Mouse (Mus musculus) MEL (cell line): Measurements from ENCODE around the gene Map7. TPM values are rescaled to one million over a fixed set of nuclear protein-coding genes. Genes with fewer than 3 reads are reported as not detected.

ENCODE experiments used
- DNase-seq: peaks from one replicate; pipeline ENCODE4 v3.0.0; 2011; ENCODE audit warnings: low read depth, low spot score
- H3K27ac ChIP-seq: 2 replicates; pipeline ENCODE4 v1.5.1; 2012; ENCODE audit warnings: low read depth, mild to moderate bottlenecking, control low read depth, low read length, moderate library complexity; ENCODE audit not compliant: control insufficient read depth
- H3K27me3 ChIP-seq, 2 experiments: fragments of 150-350 bp in 1 of 2; sonication (generic) in 1 of 2; 2 replicates each; pipeline ENCODE4 v1.6.1; 2012; ENCODE audit warnings: low read length in 2 of 2, mild to moderate bottlenecking in 2 of 2, improper control_type of control experiment in 1 of 2, moderate library complexity in 1 of 2; ENCODE audit not compliant: insufficient read depth in 2 of 2, control insufficient read depth in 1 of 2
- H3K36me3 ChIP-seq, 2 experiments: 2 replicates each; pipeline ENCODE4 v1.6.1; 2012 to 2014; ENCODE audit warnings: low read length in 2 of 2, improper control_type of control experiment in 1 of 2, inconsistent platforms in 1 of 2, mild to moderate bottlenecking in 1 of 2; ENCODE audit not compliant: insufficient read depth in 2 of 2, control insufficient read depth in 1 of 2
- H3K4me1 ChIP-seq, 2 experiments: fragments of 150-350 bp in 1 of 2; sonication (generic) in 1 of 2; 2 replicates each; pipeline ENCODE4 v1.6.1; 2012; ENCODE audit warnings: low read length in 2 of 2, improper control_type of control experiment in 1 of 2, mild to moderate bottlenecking in 1 of 2; ENCODE audit not compliant: insufficient read depth in 2 of 2, control insufficient read depth in 1 of 2
- H3K4me3 ChIP-seq, 2 experiments: fragments of 150-350 bp in 1 of 2; sonication (generic) in 1 of 2; 2 replicates each; pipeline ENCODE4 v1.5.1; 2012; ENCODE audit warnings: low read depth in 2 of 2, low read length in 2 of 2, mild to moderate bottlenecking in 2 of 2, moderate library complexity in 2 of 2, control low read depth in 1 of 2, improper control_type of control experiment in 1 of 2; ENCODE audit not compliant: control insufficient read depth in 1 of 2, insufficient read depth in 1 of 2
- H3K79me2 ChIP-seq: 2 replicates; pipeline ENCODE4 v1.6.1; 2012; ENCODE audit warnings: mild to moderate bottlenecking, low read length, moderate library complexity; ENCODE audit not compliant: control insufficient read depth, poor library complexity, insufficient read depth
- H3K9ac ChIP-seq: 2 replicates; pipeline ENCODE4 v1.6.1; 2012; ENCODE audit warnings: low read depth, mild to moderate bottlenecking, control low read depth, low read length, moderate library complexity; ENCODE audit not compliant: control insufficient read depth, poor library complexity, severe bottlenecking
- H3K9me3 ChIP-seq: fragments of 150-350 bp; sonication (generic); replicated peaks from 2 replicates; pipeline ENCODE4 v1.6.1; 2012; ENCODE audit warnings: mild to moderate bottlenecking, low read length, improper control_type of control experiment, moderate library complexity; ENCODE audit not compliant: insufficient read depth
- BHLHE40 ChIP-seq: IDR thresholded peaks from 2 replicates; pipeline ENCODE4 v1.6.1; 2012; ENCODE audit warnings: low read depth, mild to moderate bottlenecking, inconsistent platforms, low read length, improper control_type of control experiment, borderline replicate concordance
- CHD2 ChIP-seq: IDR thresholded peaks from 2 replicates; pipeline ENCODE4 v1.6.1; 2011; ENCODE audit warnings: low read length, improper control_type of control experiment
- ELF1 ChIP-seq: IDR thresholded peaks from 2 replicates; pipeline ENCODE4 v1.6.1; 2014; ENCODE audit warnings: low read depth, mild to moderate bottlenecking, inconsistent platforms, low read length, improper control_type of control experiment, moderate library complexity
- EP300 ChIP-seq, 2 experiments: IDR thresholded peaks; 2 replicates each; pipeline ENCODE4 v1.6.1; 2011; ENCODE audit warnings: improper control_type of control experiment in 2 of 2, low read length in 2 of 2, low read depth in 1 of 2, mild to moderate bottlenecking in 1 of 2
- ETS1 ChIP-seq: IDR thresholded peaks from 2 replicates; pipeline ENCODE4 v1.6.1; 2012; ENCODE audit warnings: low read depth, mild to moderate bottlenecking, inconsistent platforms, low read length, improper control_type of control experiment, moderate library complexity
- GABPA ChIP-seq: IDR thresholded peaks from 2 replicates; pipeline ENCODE4 v1.6.1; 2012; ENCODE audit warnings: low read depth, mild to moderate bottlenecking, inconsistent platforms, low read length, improper control_type of control experiment, moderate library complexity
- HCFC1 ChIP-seq: IDR thresholded peaks from 2 replicates; pipeline ENCODE4 v1.6.1; 2012; ENCODE audit warnings: low read depth, mild to moderate bottlenecking, inconsistent platforms, low read length, improper control_type of control experiment, moderate library complexity
- JUND ChIP-seq: IDR thresholded peaks from 2 replicates; pipeline ENCODE4 v1.6.1; 2011; ENCODE audit warnings: low read depth, mild to moderate bottlenecking, improper control_type of control experiment, low read length
- MAZ ChIP-seq: IDR thresholded peaks from 2 replicates; pipeline ENCODE4 v1.6.1; 2012; ENCODE audit warnings: low read depth, mild to moderate bottlenecking, inconsistent platforms, low read length, improper control_type of control experiment
- MEF2A ChIP-seq: IDR thresholded peaks from 2 replicates; pipeline ENCODE4 v1.6.1; 2014; ENCODE audit warnings: low read depth, mild to moderate bottlenecking, inconsistent platforms, low read length, improper control_type of control experiment; ENCODE audit not compliant: poor library complexity, insufficient replicate concordance, severe bottlenecking; ENCODE audit errors: extremely low read depth
- MXI1 ChIP-seq: IDR thresholded peaks from 2 replicates; pipeline ENCODE4 v1.6.1; 2011; ENCODE audit warnings: mild to moderate bottlenecking, low read depth, low read length, improper control_type of control experiment
- MYB ChIP-seq: IDR thresholded peaks from 2 replicates; pipeline ENCODE4 v1.6.1; 2011; ENCODE audit warnings: mild to moderate bottlenecking, low read depth, low read length, improper control_type of control experiment
- NELFE ChIP-seq: IDR thresholded peaks from 2 replicates; pipeline ENCODE4 v1.6.1; 2011; ENCODE audit warnings: low read depth, low read length, improper control_type of control experiment
- POLR2A ChIP-seq, 2 experiments: IDR thresholded peaks; 2 replicates each; pipeline ENCODE4 v1.6.1; 2011 to 2012; ENCODE audit warnings: low read length in 2 of 2, mild to moderate bottlenecking in 2 of 2, control low read depth in 1 of 2, improper control_type of control experiment in 1 of 2, low read depth in 1 of 2, moderate library complexity in 1 of 2; ENCODE audit not compliant: control insufficient read depth in 1 of 2, insufficient read depth in 1 of 2, poor library complexity in 1 of 2
- POLR2AphosphoS2 ChIP-seq: IDR thresholded peaks from 2 replicates; pipeline ENCODE4 v1.6.1; 2011; ENCODE audit warnings: low read length, improper control_type of control experiment
- RAD21 ChIP-seq: IDR thresholded peaks from 2 replicates; pipeline ENCODE4 v1.6.1; 2011; ENCODE audit warnings: mild to moderate bottlenecking, low read depth, low read length, improper control_type of control experiment
- RCOR1 ChIP-seq: IDR thresholded peaks from 2 replicates; pipeline ENCODE4 v1.6.1; 2012; ENCODE audit warnings: low read depth, mild to moderate bottlenecking, inconsistent platforms, low read length, improper control_type of control experiment
- SMC3 ChIP-seq: IDR thresholded peaks from 2 replicates; pipeline ENCODE4 v1.6.1; 2011; ENCODE audit warnings: low read depth, low read length, improper control_type of control experiment
- TCF12 ChIP-seq: IDR thresholded peaks from 2 replicates; pipeline ENCODE4 v1.6.1; 2014; ENCODE audit warnings: low read depth, mild to moderate bottlenecking, inconsistent platforms, low read length, improper control_type of control experiment, moderate library complexity
- UBTF ChIP-seq: IDR thresholded peaks from 2 replicates; pipeline ENCODE4 v1.6.1; 2012; ENCODE audit warnings: low read depth, mild to moderate bottlenecking, inconsistent platforms, low read length, improper control_type of control experiment, moderate library complexity, borderline replicate concordance; ENCODE audit not compliant: insufficient read depth
- USF1 ChIP-seq: IDR thresholded peaks from 2 replicates; pipeline ENCODE4 v1.6.1; 2014; ENCODE audit warnings: low read depth, mild to moderate bottlenecking, inconsistent platforms, low read length, improper control_type of control experiment, moderate library complexity
- USF2 ChIP-seq, 2 experiments: IDR thresholded peaks; 2 replicates each; pipeline ENCODE4 v1.6.1; 2011 to 2012; ENCODE audit warnings: improper control_type of control experiment in 2 of 2, low read length in 2 of 2, borderline replicate concordance in 1 of 2, inconsistent platforms in 1 of 2, low read depth in 1 of 2, mild to moderate bottlenecking in 1 of 2; ENCODE audit not compliant: insufficient read depth in 1 of 2
- ZC3H11A ChIP-seq: IDR thresholded peaks from 2 replicates; pipeline ENCODE4 v1.6.1; 2012; ENCODE audit warnings: low read depth, mild to moderate bottlenecking, inconsistent platforms, low read length, improper control_type of control experiment
- ZNF384 ChIP-seq: IDR thresholded peaks from 2 replicates; pipeline ENCODE4 v1.6.1; 2012; ENCODE audit warnings: low read depth, mild to moderate bottlenecking, inconsistent platforms, low read length, improper control_type of control experiment
- polyA plus RNA-seq, 2 experiments: library from polyadenylated mRNA; stranded (reverse) in 1 of 2; unstranded in 1 of 2; fragments of >175 nt in 1 of 2; fragments of >200 nt in 1 of 2; gene quantifications; 2 replicates each; pipeline versions ENCODE4 v1.2.1 to v1.2.4; 2012; ENCODE audit warnings: low replicate concordance in 2 of 2, low read depth in 1 of 2; ENCODE audit not compliant: insufficient read length in 2 of 2, insufficient read depth in 1 of 2, missing spikeins in 1 of 2
- total RNA-seq: library from RNA; depleted of rRNA; stranded (reverse); fragments of 300-350 nt; gene quantifications from 2 replicates; pipeline ENCODE4 v1.2.3, GENCODE M21; 2012

Gene Map7
- total and polyA plus RNA-seq, 3 experiments = 3.1 to 9.5 TPM; not detected in 1

GRCm38 (mm10) chr10:20220443-20221071 lies 72.3 kb downstream of the Map7 start:
- Histone ChIP-seq H3K27me3 (no peaks in the 10 kb centered on the region), H3K9me3 (no peaks in the 10 kb centered on the region), H3K27ac (no peak overlapping the region), H3K4me3 (no peak overlapping the region), H3K4me1 (no peaks in the 10 kb centered on the region), H3K36me3 (no peaks in the 10 kb centered on the region), H3K9ac (no peak overlapping the region), H3K79me2 (no peaks in the 10 kb centered on the region)
- no peak for DNase-seq
- TF ChIP-seq JUND = no peak

GRCm38 (mm10) chr10:20222011-20222410 lies 73.7 kb downstream of the Map7 start:
- Histone ChIP-seq H3K79me2 (no peaks in the 10 kb centered on the region), H3K27ac (no peak overlapping the region), H3K4me1 (no peaks in the 10 kb centered on the region), H3K9ac (no peak overlapping the region), H3K27me3 (no peaks in the 10 kb centered on the region; a peak in 1 of 4 replicates), H3K36me3 (no peaks in the 10 kb centered on the region), H3K4me3 (no peak overlapping the region), H3K9me3 (no peaks in the 10 kb centered on the region)
- TF ChIP-seq ELF1 (no peak), MYB (no peak), USF1 (no peak), CHD2 (no peak), NELFE (no peak), UBTF (no peak), JUND (no peak)
- no peak for DNase-seq

- Histone ChIP-seq H3K4me1 (no peaks in the 10 kb centered on the region), H3K79me2 (no peaks in the 10 kb centered on the region), H3K27me3 (no peaks in the 10 kb centered on the region; a peak in 1 of 4 replicates), H3K9me3 (no peaks in the 10 kb centered on the region), H3K36me3 (no peaks in the 10 kb centered on the region), H3K9ac (no peak overlapping the region), H3K4me3 (no peak overlapping the region), H3K27ac (no peak overlapping the region)
- TF ChIP-seq ETS1 (no peak), RAD21 (no peak), BHLHE40 (no peak), TCF12 (no peak), GABPA (no peak), MAZ (no peak), POLR2A (IDR thresholded peaks at IDR 0.05; ENCODE audit: control insufficient read depth in 1 of 2, insufficient read depth in 1 of 2, low read depth in 1 of 2, low read length in 2 of 2, poor library complexity in 1 of 2) (no peak), MXI1 (no peak), HCFC1 (no peak), USF2 (IDR thresholded peaks at IDR 0.05; ENCODE audit: borderline replicate concordance in 1 of 2, insufficient read depth in 1 of 2, low read depth in 1 of 2, low read length in 2 of 2) (no peak), EP300 (IDR thresholded peaks at IDR 0.05; ENCODE audit: low read depth in 1 of 2, low read length in 2 of 2) (no peak), ZNF384 (no peak), MEF2A (no peak), ZC3H11A (no peak), UBTF (no peak), RCOR1 (no peak), SMC3 (no peak), POLR2AphosphoS2 (no peak)
- no peak for DNase-seq
These were observed 78.5 kb downstream of the Map7 start for GRCm38 (mm10) chr10:20226728-20227127.
